Mouse (Mus musculus) kidney, postnatal 4 days (tissue): ENCODE data around the gene Usp49.
"Not testable (repeated sequence)": the region's sequence is repeated elsewhere in the genome, so short reads cannot be mapped to it uniquely, and the experiment has no call there.

Experiments
- DNase-seq, 2 experiments: peaks; one replicate each; pipeline ENCODE4 v3.0.0; 2021; ENCODE audit warnings: mixed read lengths in 2 of 2

Usp49 gene

GRCm38 (mm10) chr17:47630678-47631065 lies at the start of gene Usp49:
Usp49 (plus strand) TSS chr17:47630690.
- DNase-seq = no peak

GRCm38 (mm10) chr17:47580962-47581361 lies 49.5 kb upstream of the Usp49 start:
- no peak for DNase-seq

GRCm38 (mm10) chr17:47588517-47588916 lies 42.0 kb upstream of the Usp49 start:
- no peak for DNase-seq

- DNase-seq = no peak
Measured at GRCm38 (mm10) chr17:47591073-47591472, 39.4 kb upstream of the Usp49 start.

- peak; percentile 99 for DNase-seq
Measured at GRCm38 (mm10) chr17:47593215-47593853, 37.2 kb upstream of the Usp49 start.

GRCm38 (mm10) chr17:47593854-47594182 lies 36.7 kb upstream of the Usp49 start:
- DNase-seq = no peak

- peak; percentile 66 to 75 for DNase-seq
Measured at GRCm38 (mm10) chr17:47594183-47594968, 36.1 kb upstream of the Usp49 start.

- DNase-seq = no peak
Measured at GRCm38 (mm10) chr17:47594969-47595247, 35.6 kb upstream of the Usp49 start.

GRCm38 (mm10) chr17:47595248-47596161 lies 35.0 kb upstream of the Usp49 start:
- peak; percentile 73 to 85 for DNase-seq

- peak in 1 of 2 experiments; percentile 13 for DNase-seq
Measured at GRCm38 (mm10) chr17:47596162-47596838, 34.2 kb upstream of the Usp49 start.

GRCm38 (mm10) chr17:47596839-47597164 lies 33.7 kb upstream of the Usp49 start:
- DNase-seq = peak in 1 of 2 experiments; percentile 18

GRCm38 (mm10) chr17:47597261-47597660 lies 33.2 kb upstream of the Usp49 start:
- no peak for DNase-seq

GRCm38 (mm10) chr17:47597838-47598579 lies 32.5 kb upstream of the Usp49 start:
- DNase-seq = peak; percentile 53 to 73

- DNase-seq = not testable (repeated sequence)
Measured at GRCm38 (mm10) chr17:47598580-47599304, 31.7 kb upstream of the Usp49 start.

- peak in 1 of 2 experiments; percentile 42 for DNase-seq
Measured at GRCm38 (mm10) chr17:47599511-47600297, 30.8 kb upstream of the Usp49 start.

- no peak for DNase-seq
Measured at GRCm38 (mm10) chr17:47600601-47601388, 29.7 kb upstream of the Usp49 start.

- DNase-seq = no peak
Measured at GRCm38 (mm10) chr17:47601389-47601755, 29.1 kb upstream of the Usp49 start.

GRCm38 (mm10) chr17:47602289-47602688 lies 28.2 kb upstream of the Usp49 start:
- no peak for DNase-seq

- DNase-seq = peak; percentile 30 to 50
Measured at GRCm38 (mm10) chr17:47606220-47606619, 24.3 kb upstream of the Usp49 start.

- DNase-seq = no peak
Measured at GRCm38 (mm10) chr17:47609182-47609581, 21.3 kb upstream of the Usp49 start.
